Mouse (Mus musculus) MEL (cell line): Measurements from ENCODE around the gene Aym1. TPM values are rescaled to one million over a fixed set of nuclear protein-coding genes. Genes with fewer than 3 reads are reported as not detected.

Experiments
- DNase-seq: peaks from one replicate; pipeline ENCODE4 v3.0.0; 2011; ENCODE audit warnings: low read depth, low spot score
- H3K27ac ChIP-seq: 2 replicates; pipeline ENCODE4 v1.5.1; 2012; ENCODE audit warnings: low read depth, mild to moderate bottlenecking, control low read depth, low read length, moderate library complexity; ENCODE audit not compliant: control insufficient read depth
- H3K27me3 ChIP-seq, 2 experiments: fragments of 150-350 bp in 1 of 2; sonication (generic) in 1 of 2; 2 replicates each; pipeline ENCODE4 v1.6.1; 2012; ENCODE audit warnings: low read length in 2 of 2, mild to moderate bottlenecking in 2 of 2, improper control_type of control experiment in 1 of 2, moderate library complexity in 1 of 2; ENCODE audit not compliant: insufficient read depth in 2 of 2, control insufficient read depth in 1 of 2
- H3K36me3 ChIP-seq, 2 experiments: 2 replicates each; pipeline ENCODE4 v1.6.1; 2012 to 2014; ENCODE audit warnings: low read length in 2 of 2, improper control_type of control experiment in 1 of 2, inconsistent platforms in 1 of 2, mild to moderate bottlenecking in 1 of 2; ENCODE audit not compliant: insufficient read depth in 2 of 2, control insufficient read depth in 1 of 2
- H3K4me1 ChIP-seq, 2 experiments: fragments of 150-350 bp in 1 of 2; sonication (generic) in 1 of 2; 2 replicates each; pipeline ENCODE4 v1.6.1; 2012; ENCODE audit warnings: low read length in 2 of 2, improper control_type of control experiment in 1 of 2, mild to moderate bottlenecking in 1 of 2; ENCODE audit not compliant: insufficient read depth in 2 of 2, control insufficient read depth in 1 of 2
- H3K4me3 ChIP-seq, 2 experiments: fragments of 150-350 bp in 1 of 2; sonication (generic) in 1 of 2; 2 replicates each; pipeline ENCODE4 v1.5.1; 2012; ENCODE audit warnings: low read depth in 2 of 2, low read length in 2 of 2, mild to moderate bottlenecking in 2 of 2, moderate library complexity in 2 of 2, control low read depth in 1 of 2, improper control_type of control experiment in 1 of 2; ENCODE audit not compliant: control insufficient read depth in 1 of 2, insufficient read depth in 1 of 2
- H3K79me2 ChIP-seq: 2 replicates; pipeline ENCODE4 v1.6.1; 2012; ENCODE audit warnings: mild to moderate bottlenecking, low read length, moderate library complexity; ENCODE audit not compliant: control insufficient read depth, poor library complexity, insufficient read depth
- H3K9ac ChIP-seq: 2 replicates; pipeline ENCODE4 v1.6.1; 2012; ENCODE audit warnings: low read depth, mild to moderate bottlenecking, control low read depth, low read length, moderate library complexity; ENCODE audit not compliant: control insufficient read depth, poor library complexity, severe bottlenecking
- H3K9me3 ChIP-seq: fragments of 150-350 bp; sonication (generic); replicated peaks from 2 replicates; pipeline ENCODE4 v1.6.1; 2012; ENCODE audit warnings: mild to moderate bottlenecking, low read length, improper control_type of control experiment, moderate library complexity; ENCODE audit not compliant: insufficient read depth
- BHLHE40 ChIP-seq: IDR thresholded peaks from 2 replicates; pipeline ENCODE4 v1.6.1; 2012; ENCODE audit warnings: low read depth, mild to moderate bottlenecking, inconsistent platforms, low read length, improper control_type of control experiment, borderline replicate concordance
- ELF1 ChIP-seq: IDR thresholded peaks from 2 replicates; pipeline ENCODE4 v1.6.1; 2014; ENCODE audit warnings: low read depth, mild to moderate bottlenecking, inconsistent platforms, low read length, improper control_type of control experiment, moderate library complexity
- EP300 ChIP-seq, 2 experiments: IDR thresholded peaks; 2 replicates each; pipeline ENCODE4 v1.6.1; 2011; ENCODE audit warnings: improper control_type of control experiment in 2 of 2, low read length in 2 of 2, low read depth in 1 of 2, mild to moderate bottlenecking in 1 of 2
- KAT2A ChIP-seq: conservative IDR thresholded peaks from 2 replicates; pipeline ENCODE4 v1.6.1; 2012; ENCODE audit warnings: low read depth, low read length, improper control_type of control experiment, inconsistent platforms
- MAX ChIP-seq: IDR thresholded peaks from 2 replicates; pipeline ENCODE4 v1.6.1; 2011; ENCODE audit warnings: low read length, improper control_type of control experiment
- MYB ChIP-seq: IDR thresholded peaks from 2 replicates; pipeline ENCODE4 v1.6.1; 2011; ENCODE audit warnings: mild to moderate bottlenecking, low read depth, low read length, improper control_type of control experiment
- MYC ChIP-seq: IDR thresholded peaks from 2 replicates; pipeline ENCODE4 v1.6.1; 2011; ENCODE audit warnings: low read depth, mild to moderate bottlenecking, low read length, improper control_type of control experiment, moderate library complexity
- POLR2AphosphoS5 ChIP-seq: IDR thresholded peaks from 2 replicates; pipeline ENCODE4 v1.6.1; 2012; ENCODE audit warnings: low read depth, borderline replicate concordance, mild to moderate bottlenecking, inconsistent platforms, low read length, moderate library complexity, mixed read lengths
- UBTF ChIP-seq: IDR thresholded peaks from 2 replicates; pipeline ENCODE4 v1.6.1; 2012; ENCODE audit warnings: low read depth, mild to moderate bottlenecking, inconsistent platforms, low read length, improper control_type of control experiment, moderate library complexity, borderline replicate concordance; ENCODE audit not compliant: insufficient read depth
- USF2 ChIP-seq, 2 experiments: IDR thresholded peaks; 2 replicates each; pipeline ENCODE4 v1.6.1; 2011 to 2012; ENCODE audit warnings: improper control_type of control experiment in 2 of 2, low read length in 2 of 2, borderline replicate concordance in 1 of 2, inconsistent platforms in 1 of 2, low read depth in 1 of 2, mild to moderate bottlenecking in 1 of 2; ENCODE audit not compliant: insufficient read depth in 1 of 2
- ZC3H11A ChIP-seq: IDR thresholded peaks from 2 replicates; pipeline ENCODE4 v1.6.1; 2012; ENCODE audit warnings: low read depth, mild to moderate bottlenecking, inconsistent platforms, low read length, improper control_type of control experiment
- ZKSCAN1 ChIP-seq: IDR thresholded peaks from 2 replicates; pipeline ENCODE4 v1.6.1; 2012; ENCODE audit warnings: low read depth, mild to moderate bottlenecking, inconsistent platforms, low read length, improper control_type of control experiment, moderate library complexity
- ZMIZ1 ChIP-seq: IDR thresholded peaks from 2 replicates; pipeline ENCODE4 v1.6.1; 2012; ENCODE audit warnings: low read depth, mild to moderate bottlenecking, inconsistent platforms, low read length, improper control_type of control experiment, moderate library complexity
- polyA plus RNA-seq, 2 experiments: library from polyadenylated mRNA; stranded (reverse) in 1 of 2; unstranded in 1 of 2; fragments of >175 nt in 1 of 2; fragments of >200 nt in 1 of 2; gene quantifications; 2 replicates each; pipeline versions ENCODE4 v1.2.1 to v1.2.4; 2012; ENCODE audit warnings: low replicate concordance in 2 of 2, low read depth in 1 of 2; ENCODE audit not compliant: insufficient read length in 2 of 2, insufficient read depth in 1 of 2, missing spikeins in 1 of 2
- total RNA-seq: library from RNA; depleted of rRNA; stranded (reverse); fragments of 300-350 nt; gene quantifications from 2 replicates; pipeline ENCODE4 v1.2.3, GENCODE M21; 2012

The Aym1 gene
- total and polyA plus RNA-seq, 3 experiments = not detected

DNA sequence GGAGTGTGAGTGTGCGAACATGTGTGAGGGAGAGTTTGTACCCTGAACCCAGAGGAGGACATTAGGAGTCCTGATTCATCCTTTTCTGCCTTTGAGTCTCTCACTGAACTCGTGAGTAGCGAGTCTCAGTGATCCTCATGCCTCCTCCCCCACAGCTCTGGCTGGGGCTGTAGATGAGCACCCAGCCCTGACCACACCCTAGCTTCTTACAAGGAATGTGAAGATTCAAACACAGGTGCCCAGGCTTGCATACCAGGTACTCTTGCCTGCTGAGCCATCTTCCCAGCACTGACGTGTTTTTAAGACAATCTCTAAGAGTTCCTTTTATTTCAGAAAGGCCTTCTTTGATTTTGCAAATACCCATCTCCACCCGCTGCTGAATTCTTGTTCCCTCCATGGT is 22.3 kb downstream of the Aym1 start:
- Histone ChIP-seq H3K9me3 (no peaks in the 10 kb centered on the region), H3K27ac (no peak overlapping the region), H3K27me3 (no peaks in the 10 kb centered on the region), H3K4me3 (no peak overlapping the region), H3K4me1 (no peaks in the 10 kb centered on the region), H3K79me2 (no peaks in the 10 kb centered on the region), H3K9ac (no peak overlapping the region), H3K36me3 (no peaks in the 10 kb centered on the region)
- no peak for TF ChIP-seq BHLHE40
- TF ChIP-seq ZMIZ1 = no peak
- no peak for TF ChIP-seq MYC
- DNase-seq = no peak

DNA sequence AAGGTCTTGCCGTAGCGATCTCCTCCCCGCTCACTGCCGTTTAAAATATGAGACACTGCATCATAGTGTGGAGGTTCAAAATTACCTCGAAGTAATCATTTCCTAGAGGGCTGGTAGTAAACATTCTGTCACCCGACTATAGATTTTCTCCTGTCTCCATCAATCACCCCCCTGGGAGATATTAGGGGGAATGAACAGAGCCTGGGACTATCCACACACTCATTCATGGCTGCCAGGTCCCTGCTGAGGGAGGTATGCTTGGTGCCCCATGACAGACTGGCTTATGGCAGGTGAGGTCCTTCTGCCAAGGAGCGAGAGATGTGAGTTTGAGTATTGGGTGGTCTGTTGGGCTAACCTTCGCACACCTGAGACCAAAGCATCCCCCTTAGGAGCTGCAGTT is 23.5 kb downstream of the Aym1 start:
- Histone ChIP-seq H3K9ac (no peak overlapping the region), H3K4me3 (no peak overlapping the region), H3K79me2 (no peaks in the 10 kb centered on the region), H3K27me3 (no peaks in the 10 kb centered on the region), H3K36me3 (no peaks in the 10 kb centered on the region), H3K27ac (no peak overlapping the region)
- DNase-seq = no peak
- TF ChIP-seq ZKSCAN1 (no peak), MYB (no peak), USF2 (IDR thresholded peaks at IDR 0.05; ENCODE audit: borderline replicate concordance in 1 of 2, insufficient read depth in 1 of 2, low read depth in 1 of 2, low read length in 2 of 2) (no peak), POLR2AphosphoS5 (no peak), MAX (no peak), BHLHE40 (no peak), ELF1 (no peak), UBTF (no peak), KAT2A (no peak), EP300 (IDR thresholded peaks at IDR 0.05; ENCODE audit: low read depth in 1 of 2, low read length in 2 of 2) (no peak), ZC3H11A (no peak)
- TF ChIP-seq, all 39 proteins: peak for 0
- Histone ChIP-seq H3K9me3 (no peaks in the 10 kb centered on the region), H3K4me1 (no peaks in the 10 kb centered on the region)

DNA sequence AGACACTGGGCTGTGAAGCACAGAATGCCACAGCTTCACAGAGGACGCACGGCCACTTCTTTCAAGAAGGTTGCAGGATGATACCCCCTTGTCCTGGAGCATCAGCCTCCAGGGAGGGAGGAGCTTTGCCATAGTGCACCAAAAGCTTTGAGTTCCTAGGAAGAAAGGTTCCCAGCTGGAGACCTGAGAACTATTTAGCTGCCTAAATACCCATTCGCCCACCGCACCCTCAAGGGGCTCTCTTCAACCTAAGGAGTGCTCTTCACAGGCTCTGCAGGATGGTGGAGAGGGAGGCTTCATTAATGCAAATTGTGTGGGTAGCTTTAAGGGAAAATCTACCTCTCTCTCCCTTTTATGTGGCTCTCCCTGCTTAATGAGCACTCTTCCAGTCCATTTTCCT is 25.5 kb downstream of the Aym1 start:
- Histone ChIP-seq H3K27me3 (no peaks in the 10 kb centered on the region), H3K4me1 (no peaks in the 10 kb centered on the region), H3K27ac (no peak overlapping the region), H3K9ac (no peak overlapping the region), H3K4me3 (no peak overlapping the region), H3K9me3 (no peaks in the 10 kb centered on the region), H3K79me2 (no peaks in the 10 kb centered on the region), H3K36me3 (no peaks in the 10 kb centered on the region)
- TF ChIP-seq ZC3H11A = no peak
- no peak for DNase-seq
